Mouse (Mus musculus): ENCODE results near the gene Ankrd9.

GRCm38 (mm10) chr12:110961973-110962372 lies 16.9 kb downstream of the Ankrd9 start:
- no peak for TF ChIP-seq POLR2A (IDR thresholded peaks at IDR 0.05; ENCODE audit: extremely low read depth, insufficient read depth, low read length)
- TF ChIP-seq CTCF (IDR thresholded peaks at IDR 0.05; ENCODE audit: low read depth, low read length) = no peak
